Mouse (Mus musculus) left cerebral cortex, adult 9 months (tissue): ENCODE data around the gene Tmub2.
A peak's percentile ranks its signal among the peaks of the same experiment; 100 is the strongest.

Experiments
- DNase-seq, 2 experiments: peaks; one replicate each; pipeline ENCODE4 v3.0.0; 2022; ENCODE audit warnings: low spot score in 2 of 2

The Tmub2 gene

GRCm38 (mm10) chr11:102305359-102305758 is 20.6 kb downstream of the Tmub2 start:
- DNase-seq: no peak

GRCm38 (mm10) chr11:102308104-102308503 is 23.4 kb downstream of the Tmub2 start:
- no peak for DNase-seq

GRCm38 (mm10) chr11:102308979-102309378 is 24.2 kb downstream of the Tmub2 start:
- DNase-seq: peak; percentile 90 to 97

- no peak for DNase-seq
These were observed 25.3 kb downstream of the Tmub2 start for GRCm38 (mm10) chr11:102309821-102310617.

GRCm38 (mm10) chr11:102310768-102311695 is 26.3 kb downstream of the Tmub2 start:
- no peak for DNase-seq

- DNase-seq: no peak
These were observed 27.2 kb downstream of the Tmub2 start for GRCm38 (mm10) chr11:102311966-102312365.

GRCm38 (mm10) chr11:102312586-102312985 is 27.9 kb downstream of the Tmub2 start:
- no peak for DNase-seq

GRCm38 (mm10) chr11:102314321-102314720 is 29.6 kb downstream of the Tmub2 start:
- no peak for DNase-seq

- DNase-seq: no peak
These were observed 31.2 kb downstream of the Tmub2 start for GRCm38 (mm10) chr11:102315690-102316571.

- peak in 1 of 2 experiments; percentile 83 for DNase-seq
These were observed 32.0 kb downstream of the Tmub2 start for GRCm38 (mm10) chr11:102316572-102317297.

- peak in 1 of 2 experiments; percentile 56 for DNase-seq
These were observed 32.7 kb downstream of the Tmub2 start for GRCm38 (mm10) chr11:102317298-102317900.

- no peak for DNase-seq
These were observed 33.3 kb downstream of the Tmub2 start for GRCm38 (mm10) chr11:102317901-102318575.

GRCm38 (mm10) chr11:102318576-102319409 is 34.1 kb downstream of the Tmub2 start:
- DNase-seq: peak in 1 of 2 experiments; percentile 38

- DNase-seq: peak in 1 of 2 experiments; percentile 85
These were observed 34.7 kb downstream of the Tmub2 start, which contains the start of gene Ubtf for GRCm38 (mm10) chr11:102319410-102319792. Ubtf (minus strand) TSS chr11:102319742.

- DNase-seq: peak; percentile 84 to 92
These were observed 35.4 kb downstream of the Tmub2 start for GRCm38 (mm10) chr11:102319941-102320685.

GRCm38 (mm10) chr11:102320686-102321005 is 35.9 kb downstream of the Tmub2 start:
- DNase-seq: peak in 1 of 2 experiments; percentile 84

- DNase-seq: no peak
These were observed 37.2 kb downstream of the Tmub2 start for GRCm38 (mm10) chr11:102321931-102322330.

GRCm38 (mm10) chr11:102323516-102323915 is 38.8 kb downstream of the Tmub2 start:
- no peak for DNase-seq
